Mouse (Mus musculus) gastrocnemius, adult 18-20 months (tissue): ENCODE measurements around the gene Wdtc1. TPM values are rescaled to one million over a fixed set of nuclear protein-coding genes. Genes with fewer than 3 reads are reported as not detected.

Source experiments
- DNase-seq: peaks from one replicate; pipeline ENCODE4 v3.0.0; 2021; ENCODE audit warnings: low spot score
- long read RNA-seq, 2 experiments: library from polyadenylated mRNA; stranded (forward); transcript quantifications; one replicate each; pipeline ENCODE4 v2.0.0; 2021
- total RNA-seq, 2 experiments: library from RNA; stranded (reverse); gene quantifications; 2 replicates each; pipeline ENCODE4 v1.2.3; 2021

The Wdtc1 gene
- total RNA-seq: 100 to 1,000 TPM in 1 of 2 experiments, 10 to 100 TPM in 1; 99.6 to 102 TPM
- long read RNA-seq, experiment 1, full-length matches to known transcripts: 86 of 153 reads
- long read RNA-seq, experiment 1, partial matches to known transcripts: 15 of 153 reads
- long read RNA-seq, experiment 1, other reads (novel, unspliced or antisense): 52 of 153 reads
- long read RNA-seq, experiment 2, full-length matches to known transcripts: 55 of 92 reads
- long read RNA-seq, experiment 2, partial matches to known transcripts: 21 of 92 reads
- long read RNA-seq, experiment 2, other reads (novel, unspliced or antisense): 16 of 92 reads

DNA sequence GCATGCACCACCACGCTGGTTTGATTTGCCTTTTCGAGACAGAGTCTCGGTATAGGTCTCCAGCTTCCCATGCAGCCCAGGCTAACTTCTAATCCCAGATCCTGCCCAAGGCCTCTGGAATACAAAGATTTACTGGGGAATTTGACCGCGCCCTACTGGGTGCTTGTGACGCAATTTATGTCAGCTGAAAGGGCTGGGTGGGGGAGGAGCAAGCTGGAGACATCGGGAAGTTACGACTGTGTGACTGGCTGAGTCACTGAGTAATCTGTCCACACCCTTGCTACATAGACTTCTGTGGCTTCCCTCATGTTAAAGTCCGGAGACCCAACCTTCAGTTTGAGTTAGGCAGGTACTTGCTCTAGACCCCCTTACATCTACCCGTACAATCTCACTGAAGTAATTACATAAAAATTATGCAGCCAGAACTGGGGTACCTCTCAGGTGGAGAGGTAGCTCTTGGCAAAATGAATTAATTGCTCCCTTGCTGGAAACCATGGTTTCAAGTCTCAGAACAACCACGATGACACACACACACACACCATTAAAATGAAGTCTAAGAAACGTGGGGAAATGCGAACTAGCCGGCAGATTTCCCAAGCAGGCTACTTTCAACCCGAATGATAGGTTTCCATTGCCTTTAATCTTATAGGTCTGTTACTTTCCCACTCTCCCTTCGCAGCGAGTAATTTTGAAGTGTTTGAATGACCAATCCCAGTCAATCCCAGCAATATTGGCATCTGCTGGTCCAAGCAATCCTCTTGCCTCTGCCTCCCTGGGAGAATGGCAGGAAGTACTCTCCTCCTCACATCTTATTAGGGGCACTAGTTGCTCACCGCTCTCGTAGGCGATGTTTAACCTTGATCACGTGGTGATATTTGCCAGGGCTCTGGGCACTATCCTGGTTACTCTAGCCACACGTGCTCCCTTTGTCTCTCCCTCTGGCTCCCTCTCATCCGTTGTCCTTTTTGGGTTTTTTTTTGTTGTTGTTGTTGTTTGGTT is at the start of gene Wdtc1:
Gene Wdtc1 (minus strand): TSS at position 115 of the 999 bp plus-strand sequence.
- no peak for DNase-seq

GRCm38 (mm10) chr4:133402011-133402410 is 48.7 kb upstream of the Wdtc1 start:
- DNase-seq: no peak

GRCm38 (mm10) chr4:133400098-133400497 is 46.8 kb upstream of the Wdtc1 start:
- DNase-seq: peak; percentile 50

- DNase-seq: no peak
Measured at GRCm38 (mm10) chr4:133399509-133399908, 46.2 kb upstream of the Wdtc1 start.

- no peak for DNase-seq
Measured at GRCm38 (mm10) chr4:133398619-133399018, 45.3 kb upstream of the Wdtc1 start.

DNA sequence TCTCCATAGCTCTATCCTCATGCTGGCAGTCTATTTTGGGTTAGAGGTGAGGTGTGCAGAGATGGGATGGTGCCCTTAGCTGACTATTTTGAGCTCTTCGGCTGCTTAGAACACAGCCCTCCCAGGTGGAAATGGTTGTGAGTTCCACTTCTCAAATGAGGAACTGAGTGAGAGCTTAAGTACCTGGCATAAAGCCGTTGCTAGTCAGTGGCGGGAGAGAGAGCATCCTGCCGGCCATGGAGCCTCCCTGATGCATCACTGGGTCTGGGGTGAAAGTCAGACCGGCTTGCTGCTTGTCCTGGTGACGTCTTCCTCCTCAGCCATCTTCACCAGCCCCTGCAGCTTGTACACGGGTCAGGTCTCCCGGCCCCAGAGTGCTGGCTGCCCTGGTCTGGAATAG is 44.7 kb upstream of the Wdtc1 start:
- DNase-seq: no peak

DNA sequence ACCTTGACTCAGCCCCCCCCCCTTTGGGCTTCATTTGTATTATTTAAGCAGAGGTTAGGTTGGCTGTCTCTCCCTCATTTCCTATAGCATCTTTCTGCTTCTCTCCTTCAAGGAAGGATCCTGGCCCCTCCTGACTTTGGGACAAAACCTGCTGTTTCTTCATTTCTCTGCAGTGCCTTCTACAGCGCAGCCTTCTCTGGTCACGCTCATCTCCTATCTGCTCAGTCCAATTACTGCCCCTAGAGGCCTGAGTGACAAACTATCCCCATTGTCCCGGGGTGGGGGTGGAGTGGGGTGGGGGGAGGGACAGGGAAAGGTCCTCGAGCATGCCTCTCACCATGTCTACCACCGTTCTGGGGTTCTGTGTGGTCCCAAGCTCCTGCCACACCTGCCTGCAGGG is 44.0 kb upstream of the Wdtc1 start:
- DNase-seq: no peak

GRCm38 (mm10) chr4:133396079-133396478 is 42.8 kb upstream of the Wdtc1 start:
- DNase-seq: no peak

DNA sequence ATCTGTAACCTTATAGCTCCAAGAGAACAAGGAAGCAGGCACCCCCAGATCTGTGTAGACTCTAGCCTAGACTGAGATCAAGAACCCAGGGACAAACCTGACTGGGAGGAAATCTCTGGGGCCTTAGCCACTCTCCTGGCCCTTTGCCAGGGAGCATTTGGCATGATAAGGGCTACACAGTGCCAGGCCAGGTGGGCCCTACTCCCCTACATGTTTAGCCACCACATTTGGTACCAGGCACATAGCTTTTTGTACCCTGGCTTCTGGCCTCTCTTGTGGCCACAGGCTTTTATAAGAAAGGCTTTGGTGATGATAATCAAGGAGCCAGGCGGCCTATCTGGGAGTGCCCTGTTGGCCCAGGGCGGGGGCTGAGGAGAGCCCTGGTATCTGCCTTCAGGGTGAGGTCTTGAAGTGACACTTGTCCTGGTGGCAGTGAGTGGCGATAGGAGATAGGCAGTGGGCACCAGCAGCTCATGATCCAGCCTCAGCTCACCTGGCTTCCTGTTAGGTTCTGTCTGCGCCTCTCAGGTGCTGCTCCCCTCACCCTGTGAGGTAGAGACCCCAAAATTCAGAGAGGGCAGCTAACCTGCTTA is 41.8 kb upstream of the Wdtc1 start:
- no peak for DNase-seq

DNA sequence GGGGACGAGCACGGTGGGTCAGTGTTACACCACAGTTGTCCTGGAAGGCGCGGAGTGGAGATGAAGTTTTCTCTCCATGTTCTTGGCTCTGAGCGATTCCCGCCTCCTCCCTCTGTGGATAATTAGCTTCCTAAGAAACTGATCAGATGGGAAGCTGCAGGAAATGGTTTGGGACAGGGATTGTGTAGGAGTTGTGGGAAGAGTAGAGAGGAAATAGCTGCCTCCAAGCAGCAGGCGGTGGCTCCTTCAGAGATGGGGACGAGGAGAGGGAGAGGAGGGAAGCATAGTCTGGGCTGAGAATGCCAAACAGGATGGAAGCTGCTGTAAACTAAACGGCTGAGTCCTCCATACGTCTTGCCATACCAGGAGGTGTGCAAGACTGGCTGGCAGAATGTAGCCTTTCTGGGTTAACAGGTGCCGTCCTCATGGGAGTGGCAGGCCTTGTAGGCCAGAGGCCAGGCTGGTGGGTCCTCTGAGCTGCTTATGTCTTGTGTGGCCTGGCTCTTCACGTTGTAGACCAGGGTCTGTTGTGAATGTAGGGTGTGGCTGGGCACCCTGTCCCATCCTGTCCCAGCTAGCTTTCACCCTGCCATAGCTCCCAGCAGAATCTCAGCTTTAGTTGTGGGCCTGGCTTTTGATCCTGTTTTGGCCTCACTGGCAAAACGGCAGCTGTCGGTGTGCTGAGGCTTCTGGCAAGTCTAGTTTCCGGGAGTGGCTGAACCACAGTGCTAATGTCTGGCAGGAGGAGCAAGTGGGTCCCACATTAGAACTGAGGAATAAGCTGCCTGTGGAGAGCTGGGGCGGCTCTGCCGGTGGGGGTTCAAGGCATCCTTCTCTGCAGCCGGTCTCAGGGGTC is 38.1 kb upstream of the Wdtc1 start:
- DNase-seq: peak; percentile 59

DNA sequence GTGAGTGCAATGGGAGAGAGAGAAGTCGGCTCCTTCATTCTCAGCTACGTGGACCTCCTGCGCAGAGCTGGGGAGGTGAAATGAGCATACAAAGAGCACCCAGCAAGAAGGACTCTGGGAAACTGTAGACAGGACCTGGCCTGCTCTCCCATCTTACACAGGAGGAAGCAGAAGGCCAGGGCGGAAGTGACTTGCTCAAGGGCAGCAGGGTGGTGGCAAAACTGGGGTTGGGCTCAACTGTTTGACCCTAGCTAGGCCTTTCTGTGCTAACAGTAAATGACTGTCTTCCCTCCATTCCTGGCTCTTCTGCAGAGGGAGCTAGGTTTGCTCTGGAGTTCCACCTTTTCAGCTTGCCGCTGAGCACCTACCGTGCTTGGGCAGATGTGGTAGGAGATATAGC is 37.3 kb upstream of the Wdtc1 start:
- DNase-seq: no peak

- DNase-seq: no peak
Measured at GRCm38 (mm10) chr4:133390042-133390441, 36.8 kb upstream of the Wdtc1 start.

- DNase-seq: peak; percentile 89
Measured at GRCm38 (mm10) chr4:133388781-133389552, 35.7 kb upstream of the Wdtc1 start.

- no peak for DNase-seq
Measured at GRCm38 (mm10) chr4:133387053-133387452, 33.8 kb upstream of the Wdtc1 start.

DNA sequence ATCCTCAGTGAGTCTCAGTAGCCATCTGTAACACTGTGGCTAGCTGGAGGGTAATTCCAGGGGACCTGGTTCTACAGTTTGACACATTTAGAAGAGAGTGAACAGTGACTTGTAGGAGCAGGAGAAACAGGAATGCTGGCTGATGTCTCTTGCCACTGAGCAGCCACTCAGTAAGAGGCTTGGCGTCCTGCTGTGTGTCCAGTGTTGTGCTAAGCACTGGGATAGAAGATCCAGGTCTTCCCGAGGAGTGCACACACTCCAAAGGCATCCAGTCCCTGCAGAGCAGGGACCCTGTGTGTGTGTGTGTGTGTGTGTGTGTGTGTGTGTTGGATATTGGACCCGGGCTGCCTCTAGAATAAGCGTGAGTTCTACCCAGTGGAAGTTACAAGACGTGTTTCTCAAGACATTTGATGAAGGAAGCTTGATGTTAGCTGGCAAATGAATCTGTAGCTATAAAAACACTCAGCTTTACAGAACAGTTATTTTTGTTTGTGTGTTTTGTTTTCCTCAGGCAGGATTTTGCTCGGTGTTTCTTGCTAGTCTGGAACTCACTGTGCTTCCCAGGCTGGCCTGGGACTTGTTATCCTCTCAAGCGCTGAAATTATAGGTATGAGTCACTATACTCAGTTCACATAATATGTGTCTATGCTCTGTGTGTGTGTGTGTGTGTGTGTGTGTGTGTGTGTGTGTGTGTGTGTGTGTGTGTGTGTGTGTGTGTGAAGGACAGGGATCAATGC is 32.9 kb upstream of the Wdtc1 start:
- no peak for DNase-seq

DNA sequence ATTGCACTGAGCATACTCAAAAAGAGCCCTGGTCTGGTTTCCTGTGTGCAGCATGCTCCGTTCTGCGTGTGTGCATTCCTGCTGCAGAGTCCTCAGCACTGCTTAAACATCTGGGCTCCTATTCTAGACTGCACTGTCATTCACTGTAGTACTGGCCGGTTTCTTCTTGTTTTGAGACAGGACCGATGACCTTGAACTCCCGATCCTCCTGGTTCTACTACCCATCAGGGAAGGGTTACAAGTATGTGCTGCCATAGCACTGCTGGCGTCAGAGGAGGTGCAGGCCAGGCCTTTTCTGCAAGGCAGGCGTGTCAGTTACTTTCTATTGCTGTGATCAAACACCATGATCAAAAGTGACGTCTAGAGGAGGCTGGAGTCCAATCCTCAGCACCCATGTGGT is 27.9 kb upstream of the Wdtc1 start:
- DNase-seq: no peak

- DNase-seq: no peak
Measured at GRCm38 (mm10) chr4:133380532-133380931, 27.3 kb upstream of the Wdtc1 start.

DNA sequence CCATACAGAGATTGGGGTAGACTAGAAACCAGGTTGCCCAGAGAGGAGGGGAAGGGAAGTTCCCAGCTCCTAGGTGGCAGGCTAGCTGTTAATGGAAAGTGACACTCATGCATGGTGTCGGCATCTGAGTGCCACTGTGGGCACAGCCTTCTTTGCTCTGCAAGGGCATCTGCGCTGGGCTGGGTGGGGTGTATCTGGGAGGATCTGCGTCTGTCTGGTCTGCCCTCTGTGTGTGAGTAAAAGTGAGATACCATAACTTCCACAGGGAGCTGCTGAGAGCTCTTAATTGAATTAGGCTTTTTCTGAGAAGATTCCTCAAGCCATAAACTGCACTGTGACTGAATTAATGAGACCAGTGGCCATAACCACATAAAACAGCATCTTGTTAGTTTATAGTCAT is 26.6 kb upstream of the Wdtc1 start:
- DNase-seq: no peak

GRCm38 (mm10) chr4:133379046-133379347 is 25.7 kb upstream of the Wdtc1 start:
- no peak for DNase-seq
